Mouse (Mus musculus) E14TG2a.4 (cell line): ENCODE measurements around the gene Kcnd1.

Experiments used
- CTCF ChIP-seq: conservative IDR thresholded peaks from 2 replicates; pipeline ENCODE4 v1.5.1; 2014; ENCODE audit warnings: low read length
- NANOG ChIP-seq: IDR thresholded peaks from 2 replicates; pipeline ENCODE4 v1.6.1; 2014; ENCODE audit warnings: borderline replicate concordance, low read length, mixed read lengths
- POU5F1 ChIP-seq: IDR thresholded peaks from 2 replicates; pipeline ENCODE4 v1.6.1; 2014; ENCODE audit warnings: low read length, borderline replicate concordance

- no peak for TF ChIP-seq POU5F1
- TF ChIP-seq CTCF = no peak
- no peak for TF ChIP-seq NANOG
These were observed 46.4 kb downstream of the Kcnd1 start for GRCm38 (mm10) chrX:7868506-7868905.
